Mouse (Mus musculus) fat pad, adult 2 months (tissue): Measurements from ENCODE around the gene Gtf3a.

Experiments
- DNase-seq: peaks from one replicate; pipeline ENCODE4 v3.0.0-alpha.2; 2011; ENCODE audit warnings: low read depth, low spot score; ENCODE audit errors: extremely low read depth

The Gtf3a gene

GRCm38 (mm10) chr5:146981376-146981775 is 32.9 kb downstream of the Gtf3a start:
- DNase-seq, result no peak

- DNase-seq, result no peak
Measured at GRCm38 (mm10) chr5:146983216-146983615, 34.8 kb downstream of the Gtf3a start.

- DNase-seq, result no peak
Measured at GRCm38 (mm10) chr5:146985725-146986433, 37.4 kb downstream of the Gtf3a start.

DNA sequence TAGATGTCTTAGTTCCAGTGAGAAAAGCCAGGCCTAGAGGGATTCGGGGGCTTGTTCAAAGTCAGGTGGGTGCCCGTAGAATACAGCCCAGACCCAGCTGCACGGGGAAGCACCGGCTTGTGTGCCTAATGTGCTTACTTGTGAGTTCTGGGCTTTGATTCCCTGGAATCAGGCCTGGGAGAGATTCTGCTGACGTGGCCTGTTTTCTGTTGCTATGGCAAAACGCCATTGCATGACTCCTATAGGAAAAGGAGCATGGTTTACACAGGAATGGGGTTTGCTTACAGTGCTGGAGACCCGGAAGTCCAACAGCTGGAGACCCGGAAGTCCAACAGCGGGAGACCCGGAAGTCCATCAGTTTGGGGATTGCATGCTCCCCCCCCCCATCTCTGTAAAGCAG is 39.1 kb downstream of the Gtf3a start:
- no peak for DNase-seq

GRCm38 (mm10) chr5:146989051-146989450 is 40.6 kb downstream of the Gtf3a start:
- no peak for DNase-seq

DNA sequence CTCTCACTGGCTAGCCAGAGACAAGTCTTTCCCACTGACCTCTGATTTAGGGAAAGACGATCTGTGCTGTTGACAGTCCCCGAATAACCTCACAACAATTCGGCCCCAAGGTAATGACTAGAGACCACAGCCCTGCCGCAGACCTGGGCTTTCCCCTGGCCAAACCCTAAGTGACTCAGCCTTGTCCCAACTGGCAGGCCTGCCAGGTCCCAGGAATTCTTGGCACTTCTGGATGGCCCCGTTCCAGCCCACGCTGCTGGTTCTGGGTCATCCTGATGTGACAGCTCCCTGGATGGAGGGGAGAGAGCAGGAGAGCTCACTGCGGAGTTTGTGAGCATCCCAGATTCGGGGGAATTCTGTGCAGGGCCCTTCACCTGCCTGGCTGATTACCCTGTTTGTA is 45.1 kb downstream of the Gtf3a start:
- no peak for DNase-seq

- no peak for DNase-seq
Measured at GRCm38 (mm10) chr5:146994973-146995372, 46.5 kb downstream of the Gtf3a start.

DNA sequence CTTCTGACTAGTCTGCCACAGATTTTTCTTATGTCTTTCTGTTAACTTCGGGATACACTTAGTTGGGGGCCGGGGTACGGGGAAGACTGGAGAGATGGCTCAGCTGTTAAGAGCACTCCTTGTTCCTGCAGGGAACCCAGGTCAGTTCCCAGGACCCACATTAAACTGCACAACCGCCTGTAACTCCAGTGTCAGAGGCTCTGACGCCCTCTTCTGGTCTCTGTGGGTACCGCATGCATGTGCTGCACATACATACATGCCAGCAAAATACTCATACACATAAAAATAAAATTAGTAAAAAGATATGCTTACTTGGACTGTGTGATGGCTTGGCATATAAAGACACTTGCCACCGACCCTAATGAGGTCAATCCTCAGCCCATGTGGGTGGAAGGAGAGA is 48.4 kb downstream of the Gtf3a start:
- DNase-seq, result no peak

DNA sequence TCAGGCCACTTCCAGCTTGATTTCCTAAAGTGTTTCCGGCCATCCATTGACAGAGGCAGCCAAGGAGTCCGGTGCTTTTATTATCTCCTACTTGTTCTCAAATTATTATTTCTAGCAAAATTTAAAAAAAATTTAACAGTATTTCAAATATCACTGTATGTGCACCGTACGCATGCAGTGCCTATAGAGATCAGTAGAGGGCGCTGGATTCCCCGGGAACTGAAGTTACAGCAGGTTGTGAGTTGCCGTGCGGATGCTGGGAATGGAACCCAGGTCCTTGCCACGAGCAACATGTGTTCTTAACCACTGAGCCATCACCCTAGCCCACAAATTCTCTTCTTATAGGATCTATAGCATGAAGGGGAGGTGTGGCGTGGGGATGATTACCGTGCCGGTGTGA is 50.3 kb downstream of the Gtf3a start:
- DNase-seq, result no peak

DNA sequence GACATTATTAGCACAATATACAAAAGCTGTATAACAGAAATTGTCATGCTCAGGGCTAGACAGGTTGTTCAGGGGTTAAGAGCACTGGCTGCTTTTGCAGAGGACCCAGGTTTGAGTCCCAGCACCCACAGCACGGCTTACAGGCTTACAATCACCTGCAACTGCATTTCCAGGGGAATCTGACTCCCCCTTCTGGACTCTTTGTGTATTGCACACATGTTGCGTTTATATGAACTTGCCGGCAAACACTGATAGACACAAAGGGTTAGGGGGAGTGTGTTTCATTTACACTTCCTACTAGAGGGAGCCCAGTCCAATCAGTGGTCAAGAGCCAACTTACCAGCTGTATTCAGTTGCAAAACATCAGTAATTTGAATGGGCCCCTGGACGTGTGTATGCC is 52.9 kb downstream of the Gtf3a start:
- no peak for DNase-seq

GRCm38 (mm10) chr5:147003303-147003702 is 54.8 kb downstream of the Gtf3a start:
- DNase-seq, result no peak
